Mouse (Mus musculus) frontal cortex, postnatal 36 days (tissue): ENCODE results near the gene Gm20388.

ENCODE experiments used
- DNase-seq, 2 experiments: peaks; one replicate each; pipeline ENCODE4 v3.0.0; 2022; ENCODE audit warnings: low spot score in 2 of 2

Gene Gm20388

GRCm38 (mm10) chr8:120162404-120162752 is 251.7 kb downstream of the Gm20388 start:
- no peak for DNase-seq

- DNase-seq: no peak
These were observed 252.7 kb downstream of the Gm20388 start for GRCm38 (mm10) chr8:120163376-120163775.

DNA sequence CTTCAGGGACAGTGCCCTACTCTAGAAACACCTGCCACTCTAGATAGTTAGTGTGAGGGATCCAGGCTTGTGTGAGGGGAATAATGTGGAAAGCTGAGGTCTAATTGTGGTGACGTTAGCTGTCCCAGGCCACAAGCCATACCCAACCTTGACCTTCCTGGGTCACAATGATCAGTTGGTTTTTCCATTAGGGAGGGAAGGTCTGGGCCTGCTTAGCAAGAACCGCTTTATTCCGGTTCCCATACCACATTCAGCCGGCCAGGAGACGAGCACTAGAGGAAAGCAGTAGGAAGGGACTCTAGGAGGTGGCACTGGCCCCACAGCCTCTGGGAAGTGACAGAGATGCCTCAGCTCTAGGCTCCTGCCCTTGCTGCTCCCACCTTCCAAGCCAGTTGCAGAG is 253.4 kb downstream of the Gm20388 start:
- DNase-seq: no peak

GRCm38 (mm10) chr8:120167136-120167535 is 256.5 kb downstream of the Gm20388 start:
- DNase-seq: no peak

DNA sequence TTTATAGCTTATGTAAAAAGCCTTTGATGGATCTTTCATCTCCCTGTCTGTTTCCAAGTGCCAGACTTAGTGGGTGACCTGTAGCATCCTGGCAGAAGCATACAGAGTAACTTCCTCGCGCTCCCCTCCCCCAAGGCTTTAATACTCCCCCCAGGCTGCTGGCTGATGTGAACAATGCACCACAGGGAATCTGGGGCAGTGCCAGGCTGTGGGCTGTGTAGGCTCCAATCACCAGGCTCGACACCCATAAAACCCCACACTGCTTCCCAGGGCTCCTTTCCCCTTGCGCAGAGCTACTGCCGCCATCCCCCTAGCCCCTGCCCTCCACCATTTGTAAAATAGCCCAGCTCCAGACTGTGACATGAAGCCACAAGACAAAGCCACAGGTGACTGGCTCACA is 257.2 kb downstream of the Gm20388 start:
- peak; percentile 49 to 60 for DNase-seq

DNA sequence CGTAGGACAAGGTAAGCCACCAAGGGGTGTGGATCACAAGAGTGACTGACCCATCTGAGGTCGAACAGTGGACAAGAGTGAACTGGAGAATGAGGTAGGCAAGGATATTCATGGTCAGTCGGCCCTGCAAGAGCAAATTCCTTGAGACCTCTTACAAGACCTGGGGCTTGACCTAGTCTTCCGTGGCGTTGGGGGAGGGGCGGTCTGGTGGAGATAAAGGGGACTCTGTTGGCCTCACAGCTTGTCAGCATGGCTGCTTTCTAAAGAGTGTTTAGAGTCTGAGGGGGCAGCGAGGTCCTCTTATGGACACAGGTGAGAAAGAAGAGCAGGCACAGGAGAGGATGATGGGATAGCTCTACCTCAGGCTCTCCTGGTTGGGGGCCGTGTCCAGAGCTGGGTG is 258.5 kb downstream of the Gm20388 start:
- DNase-seq: no peak

GRCm38 (mm10) chr8:120173195-120173594 is 262.6 kb downstream of the Gm20388 start:
- DNase-seq: no peak

GRCm38 (mm10) chr8:120174606-120175005 is 264.0 kb downstream of the Gm20388 start:
- DNase-seq: no peak

DNA sequence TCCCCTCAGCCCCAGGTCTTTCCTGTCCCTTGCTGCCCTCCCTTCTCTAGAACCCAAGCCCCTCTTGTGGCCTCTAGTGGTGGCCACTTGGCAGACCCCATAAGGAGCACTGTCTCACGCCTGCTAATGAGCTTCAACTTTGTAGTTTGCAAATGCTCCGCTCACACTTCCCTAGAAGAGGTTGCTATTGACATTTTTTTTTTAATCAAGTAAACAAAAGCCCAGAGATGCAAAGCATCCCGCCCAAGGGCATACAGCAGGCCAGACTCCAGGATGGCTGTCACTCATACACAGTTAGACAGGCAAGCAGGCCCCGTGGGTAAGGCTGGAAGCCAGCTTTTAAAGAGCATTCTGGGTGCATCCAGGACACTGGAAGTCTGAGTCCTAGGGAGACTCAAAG is 266.0 kb downstream of the Gm20388 start:
- DNase-seq: no peak

GRCm38 (mm10) chr8:120177318-120178123 is 266.9 kb downstream of the Gm20388 start, which contains the start of gene Fam92b:
Gene Fam92b (minus strand): TSS chr8:120177466.
- peak; percentile 57 to 65 for DNase-seq

GRCm38 (mm10) chr8:120178124-120178514 is 267.5 kb downstream of the Gm20388 start:
- DNase-seq: no peak

DNA sequence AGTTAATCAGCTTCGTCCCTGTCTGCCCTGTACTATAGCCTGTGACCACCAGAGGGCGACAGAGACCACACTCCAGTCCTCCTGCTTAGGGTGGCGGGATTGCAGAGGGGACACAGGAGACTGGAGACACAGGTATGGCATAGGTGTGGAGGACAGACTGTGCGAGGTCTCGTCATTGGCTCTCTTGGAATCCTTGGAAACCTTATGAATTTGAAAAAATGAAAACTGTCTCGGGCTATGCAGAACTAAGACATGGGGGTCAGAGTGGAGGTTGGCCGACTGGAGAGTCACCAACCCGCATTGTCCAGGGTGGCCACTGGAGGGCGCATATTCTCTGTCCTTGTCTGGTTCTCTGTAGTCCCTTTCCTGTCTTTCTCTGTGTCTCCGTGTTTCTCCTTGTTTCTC is 268.4 kb downstream of the Gm20388 start:
- DNase-seq: peak; percentile 90 to 95

DNA sequence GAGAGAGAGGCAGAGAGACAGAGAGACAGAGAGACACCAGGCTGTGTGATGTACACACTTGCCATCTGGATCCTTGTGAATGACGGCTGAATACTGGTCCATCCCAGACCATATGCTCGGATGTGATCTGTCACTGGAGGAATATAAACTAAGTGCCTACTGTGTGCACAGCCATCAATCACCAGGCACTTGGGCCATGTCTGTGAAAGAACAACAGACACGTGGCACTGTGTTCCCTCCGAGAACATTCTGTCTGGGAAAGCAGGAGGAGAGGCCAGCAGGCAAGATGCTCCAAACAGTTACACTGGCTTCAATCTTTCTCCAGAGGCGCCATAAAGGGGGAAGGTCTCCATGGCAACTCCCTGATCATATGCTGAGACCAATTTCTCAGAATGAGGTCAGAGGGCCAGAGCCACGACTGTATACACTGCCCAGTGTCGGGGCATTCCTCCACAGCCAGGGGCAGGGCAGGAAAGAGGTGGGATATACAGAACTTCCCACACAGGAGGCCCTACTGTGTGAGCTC is 269.9 kb downstream of the Gm20388 start:
- DNase-seq: no peak

- no peak for DNase-seq
These were observed 270.6 kb downstream of the Gm20388 start for GRCm38 (mm10) chr8:120181274-120181673.

DNA sequence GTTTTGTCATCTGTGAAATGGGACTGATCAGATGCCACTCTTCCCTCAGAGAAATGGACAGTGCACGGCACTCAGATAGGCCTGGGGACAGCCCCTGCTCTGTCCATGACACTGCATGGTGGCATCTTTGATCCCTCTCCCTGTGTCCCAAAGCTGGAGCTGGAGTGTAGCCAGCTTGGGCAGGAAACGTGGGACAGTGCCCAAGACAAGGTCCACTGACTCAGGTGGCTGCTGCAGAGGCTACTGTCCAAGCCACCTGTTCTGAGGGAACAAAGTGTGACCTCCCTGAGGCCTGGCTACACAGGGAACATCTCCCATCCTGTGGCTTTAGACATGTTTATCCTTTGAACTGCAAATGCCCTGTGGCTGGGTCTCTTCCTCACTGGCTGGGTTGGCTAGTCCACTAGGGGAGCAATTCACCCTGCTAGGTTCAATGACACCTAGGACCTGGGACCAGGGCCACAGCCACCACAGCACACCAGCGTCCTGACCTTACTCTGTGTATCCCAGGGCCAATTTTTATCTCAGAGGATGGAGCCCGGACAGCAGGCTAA is 271.3 kb downstream of the Gm20388 start:
- DNase-seq: no peak

- no peak for DNase-seq
These were observed 273.7 kb downstream of the Gm20388 start for GRCm38 (mm10) chr8:120184366-120184765.

- DNase-seq: no peak
These were observed 274.5 kb downstream of the Gm20388 start for GRCm38 (mm10) chr8:120184850-120185792.

DNA sequence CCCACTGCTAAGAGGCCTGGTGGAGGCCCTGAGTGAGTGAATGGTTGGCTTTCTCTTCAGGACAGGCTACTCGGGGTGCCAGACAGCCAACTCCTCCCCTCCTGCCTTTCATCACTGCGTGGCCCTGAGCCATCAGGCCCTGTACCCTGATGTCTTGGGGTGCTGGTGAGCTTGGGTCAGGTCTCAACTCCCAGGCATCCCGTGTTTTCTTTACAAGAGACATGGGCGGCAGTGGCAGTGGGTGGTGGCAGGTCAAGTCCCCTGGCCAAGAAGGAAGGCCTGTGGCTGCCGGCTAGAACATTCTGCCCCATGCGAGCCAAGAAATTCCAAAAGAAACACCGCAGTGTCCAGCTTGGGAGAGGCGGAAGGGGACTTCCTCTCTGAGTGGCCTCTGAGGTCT is 275.8 kb downstream of the Gm20388 start:
- DNase-seq: no peak

GRCm38 (mm10) chr8:120188510-120188909 is 277.9 kb downstream of the Gm20388 start:
- no peak for DNase-seq

- no peak for DNase-seq
These were observed 278.8 kb downstream of the Gm20388 start for GRCm38 (mm10) chr8:120189440-120189839.

- DNase-seq: no peak
These were observed 279.6 kb downstream of the Gm20388 start for GRCm38 (mm10) chr8:120190107-120190809.
